Mouse (Mus musculus) naive thymus-derived CD4-positive, alpha-beta T cell, adult 2 months (primary cell): ENCODE measurements at regions not wholly inside any gene's neighbourhood (a gene's known extent, or its start where the extent isn't known, plus 50 kb on each side); places are given as distances from the start of the nearest gene placed in this dataset.

Experiments used
- DNase-seq: peaks from one replicate; pipeline ENCODE4 v3.0.0-alpha.2; 2011; ENCODE audit warnings: low read depth

DNA sequence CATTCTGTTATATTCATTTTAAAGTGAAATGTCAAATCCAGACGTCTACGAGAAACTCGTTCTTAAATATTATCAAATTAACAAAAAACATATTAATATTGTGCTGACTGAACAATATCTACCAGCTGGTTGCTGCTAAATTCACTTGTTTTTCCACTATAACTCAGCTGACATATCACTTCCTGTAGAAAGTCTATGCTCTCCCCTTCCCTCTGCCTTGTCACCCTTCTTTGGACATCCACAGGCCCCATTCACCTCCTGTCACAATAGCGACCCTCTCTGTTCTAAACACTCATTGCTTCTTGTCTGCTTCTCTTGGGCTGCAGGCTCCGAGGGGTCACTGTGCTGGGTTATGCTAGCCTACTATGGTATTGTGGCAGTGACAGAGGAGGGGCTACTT is 52.5 kb upstream of the Cplx2 start:
- DNase-seq, result no peak

DNA sequence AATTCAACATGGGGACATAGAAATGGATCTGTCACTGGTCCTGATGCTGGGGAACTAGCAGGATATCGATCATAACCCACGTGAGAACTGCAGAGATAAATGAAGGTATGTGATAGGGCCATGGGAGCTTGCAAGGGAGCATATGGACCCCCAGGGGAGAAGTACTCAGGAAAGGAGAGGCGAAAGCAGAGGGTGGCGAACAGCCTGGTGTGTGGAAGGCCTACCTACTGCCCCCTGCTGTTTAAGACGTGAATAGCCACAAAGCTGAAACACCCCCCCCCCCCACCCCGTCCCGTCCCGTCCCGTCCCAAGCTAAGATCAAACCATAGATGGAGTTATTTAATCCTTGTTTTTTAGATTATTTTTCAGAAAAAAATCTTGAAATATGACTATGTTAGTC is 50.9 kb upstream of the Cplx2 start:
- DNase-seq, result peak; percentile 2

GRCm38 (mm10) chr13:54321011-54321410 is 50.1 kb upstream of the Cplx2 start:
- DNase-seq, result no peak
